Mouse (Mus musculus) heart, embryonic 15.5 days (tissue): ENCODE measurements around the gene 0610010K14Rik. TPM values are rescaled to one million over a fixed set of nuclear protein-coding genes. Genes with fewer than 3 reads are reported as not detected.

ENCODE experiments used
- ATAC-seq: fragments of 200-750 bp; cut with Nextera tagmentation; replicated peaks from 2 replicates; pipeline ENCODE4 v1.8.0; 2017; ENCODE audit warnings: low read depth, moderate TSS enrichment; ENCODE audit not compliant: insufficient number of reproducible peaks, insufficient read depth, low FRiP score
- H3K27ac ChIP-seq: fragments of 300-500 bp; sonication (generic); 2 replicates; pipeline ENCODE4 v1.5.1; 2015; ENCODE audit warnings: mild to moderate bottlenecking, inconsistent platforms
- H3K27me3 ChIP-seq: fragments of 300-500 bp; sonication (generic); 2 replicates; pipeline ENCODE4 v1.6.1; 2015; ENCODE audit warnings: inconsistent platforms
- H3K36me3 ChIP-seq: fragments of 300-500 bp; sonication (generic); 2 replicates; pipeline ENCODE4 v1.6.1; 2015; ENCODE audit warnings: mild to moderate bottlenecking, inconsistent platforms
- H3K4me1 ChIP-seq: fragments of 300-500 bp; sonication (generic); replicated peaks from 2 replicates; pipeline ENCODE4 v1.6.1; 2015; ENCODE audit warnings: inconsistent platforms
- H3K4me2 ChIP-seq: fragments of 300-500 bp; sonication (generic); 2 replicates; pipeline ENCODE4 v1.6.1; 2015; ENCODE audit warnings: inconsistent platforms, mild to moderate bottlenecking, moderate library complexity
- H3K4me3 ChIP-seq: fragments of 300-500 bp; sonication (generic); 2 replicates; pipeline ENCODE4 v1.5.1; 2015; ENCODE audit warnings: mild to moderate bottlenecking, inconsistent platforms
- H3K9ac ChIP-seq: fragments of 300-500 bp; sonication (generic); 2 replicates; pipeline ENCODE4 v1.6.1; 2015; ENCODE audit warnings: mild to moderate bottlenecking, inconsistent platforms
- H3K9me3 ChIP-seq: fragments of 300-500 bp; sonication (generic); replicated peaks from 2 replicates; pipeline ENCODE4 v1.6.1; 2016; ENCODE audit warnings: inconsistent platforms
- WGBS: fragments of 180-500 bp; shearing (Covaris S2); methylation state at CpG from one replicate; pipeline ENCODE4 v1.1.7; 2015; ENCODE audit warnings: mixed read lengths; 5-methylcytosine and 5-hydroxymethylcytosine counted together
- microRNA counts: library from miRNA; unstranded; fragments of <30 nt; microRNA quantifications from one replicate; lab custom pipeline; 2016
- microRNA-seq: library from miRNA; unstranded; fragments of <30 nt; microRNA quantifications from one replicate; pipeline ENCODE4, GENCODE M21; 2016
- polyA plus RNA-seq: library from polyadenylated mRNA; unstranded; fragments of >200 nt; fragmentation: Nextera tagmentation; extraction: Ambion mirVana; gene quantifications from 2 replicates; pipeline ENCODE4 v1.2.1, GENCODE M21; 2015

Gene 0610010K14Rik
- polyA plus RNA-seq, 1 experiment from 2014 or later, result 107 TPM

DNA sequence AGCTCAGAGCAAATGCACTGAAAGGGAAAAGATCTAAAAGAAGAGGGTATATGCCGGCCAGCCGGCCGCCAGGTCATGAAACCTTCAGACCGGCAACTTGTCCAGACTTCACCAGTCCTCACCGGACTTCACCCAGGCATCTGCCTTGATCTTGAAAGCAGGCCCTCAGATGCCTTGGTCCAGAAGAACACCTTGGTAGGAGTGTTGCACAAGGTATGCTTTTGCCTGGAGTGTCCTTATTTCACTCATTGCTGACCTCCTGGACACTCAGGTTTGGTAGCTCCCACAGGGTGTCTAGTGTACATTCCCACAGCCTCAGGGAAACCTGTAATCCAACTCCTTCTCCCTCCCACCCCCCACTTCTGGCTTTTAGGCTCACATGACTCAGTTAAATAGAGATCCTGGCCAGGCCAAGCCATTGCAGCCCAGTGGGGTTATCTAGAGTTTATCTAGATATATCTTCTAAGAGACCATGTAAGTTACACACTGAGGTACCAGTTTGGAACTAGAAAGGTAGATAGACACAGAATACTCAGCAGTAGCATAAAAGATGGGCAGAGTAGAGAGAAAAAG is 37.6 kb downstream of the 0610010K14Rik start:
- H3K4me3 ChIP-seq, result no peak overlapping the region
- 87% methylated on average over 5 of the region's 5 CpGs for WGBS

DNA sequence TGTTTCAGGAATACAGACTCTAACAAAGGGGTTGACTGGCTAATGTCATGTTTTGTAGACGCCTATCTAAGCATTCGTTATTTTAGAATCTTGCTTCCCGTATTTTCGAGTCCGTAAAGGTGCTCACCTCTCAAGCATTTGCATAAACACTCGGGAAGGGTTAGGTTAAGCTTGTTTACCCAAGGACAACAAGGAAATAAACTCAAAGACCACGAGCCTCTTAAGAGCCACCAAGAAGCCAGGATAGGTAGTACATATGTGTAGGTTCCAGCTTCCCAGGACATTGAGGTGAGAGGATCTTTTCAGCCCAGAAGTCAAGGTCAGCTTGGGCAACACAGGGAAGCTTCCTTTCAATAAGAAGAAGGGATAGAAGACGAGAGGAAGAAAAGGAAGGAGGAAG is 38.6 kb downstream of the 0610010K14Rik start:
- no peak for ATAC-seq
- 79% methylated on average over 8 of the region's 8 CpGs for WGBS

More for the DNA sequence above, 37.6 kb downstream of the 0610010K14Rik start:
- peaks cover 2% of the 10 kb centered on the region; the same call in 1 of the 2 replicates for H3K27me3 ChIP-seq
- no peak overlapping the region for H3K27ac ChIP-seq
- H3K9me3 ChIP-seq, result no peaks in the 10 kb centered on the region
- H3K9ac ChIP-seq, result no peak overlapping the region
- ATAC-seq, result no peak
- H3K36me3 ChIP-seq, result no peaks in the 10 kb centered on the region
- no peak overlapping the region for H3K4me2 ChIP-seq
- no peaks in the 10 kb centered on the region for H3K4me1 ChIP-seq

GRCm38 (mm10) chr11:70198332-70198731 is 39.4 kb downstream of the 0610010K14Rik start:
- H3K27me3 ChIP-seq, result peaks cover 2% of the 10 kb centered on the region; the same call in 1 of the 2 replicates
- no peak overlapping the region for H3K9ac ChIP-seq
- H3K4me3 ChIP-seq, result no peak overlapping the region
- H3K4me1 ChIP-seq, result no peaks in the 10 kb centered on the region
- 59% methylated on average over 3 of the region's 3 CpGs for WGBS
- H3K4me2 ChIP-seq, result no peak overlapping the region
- H3K27ac ChIP-seq, result no peak overlapping the region
- no peaks in the 10 kb centered on the region for H3K9me3 ChIP-seq
- no peaks in the 10 kb centered on the region for H3K36me3 ChIP-seq
- no peak for ATAC-seq

More for the DNA sequence above, 38.6 kb downstream of the 0610010K14Rik start:
- no peak overlapping the region for H3K4me3 ChIP-seq
- no peaks in the 10 kb centered on the region for H3K36me3 ChIP-seq
- H3K9me3 ChIP-seq, result no peaks in the 10 kb centered on the region
- no peaks in the 10 kb centered on the region for H3K4me1 ChIP-seq
- H3K27ac ChIP-seq, result no peak overlapping the region
- no peak overlapping the region for H3K9ac ChIP-seq
- peaks cover 2% of the 10 kb centered on the region; the same call in 1 of the 2 replicates for H3K27me3 ChIP-seq
- H3K4me2 ChIP-seq, result no peak overlapping the region

- Histone ChIP-seq H3K27ac (no peak overlapping the region), H3K9me3 (no peaks in the 10 kb centered on the region), H3K36me3 (no peaks in the 10 kb centered on the region), H3K4me2 (no peak overlapping the region), H3K27me3 (no peaks in the 10 kb centered on the region), H3K9ac (no peak overlapping the region), H3K4me3 (no peak overlapping the region), H3K4me1 (no peaks in the 10 kb centered on the region)
- ATAC-seq, result no peak
- WGBS, result 49% methylated on average over 11 of the region's 11 CpGs
These were observed 44.1 kb downstream of the 0610010K14Rik start for GRCm38 (mm10) chr11:70193354-70194285.

DNA sequence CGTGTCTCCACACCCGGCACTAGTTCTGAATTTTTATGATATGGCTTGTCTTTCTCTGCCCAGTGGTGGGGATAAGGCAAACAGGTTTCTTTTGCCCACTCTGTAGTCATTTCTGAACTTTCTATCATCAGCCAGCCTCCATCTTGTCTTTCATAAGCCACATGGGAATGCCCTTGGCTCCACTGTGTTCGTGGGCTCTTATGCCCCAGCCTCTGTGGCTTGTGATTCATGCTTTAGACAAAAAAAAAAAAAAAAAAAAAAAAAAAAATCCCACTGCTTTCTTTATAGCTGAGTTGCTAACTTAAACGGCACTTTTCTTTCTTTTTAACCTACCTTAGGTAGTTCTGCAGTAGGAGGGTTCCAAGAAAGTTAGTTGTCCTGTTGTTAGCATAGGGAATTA is 45.6 kb downstream of the 0610010K14Rik start:
- H3K4me1 ChIP-seq, result no peaks in the 10 kb centered on the region
- WGBS, result 81% methylated on average over 4 of the region's 4 CpGs
- no peak for ATAC-seq

DNA sequence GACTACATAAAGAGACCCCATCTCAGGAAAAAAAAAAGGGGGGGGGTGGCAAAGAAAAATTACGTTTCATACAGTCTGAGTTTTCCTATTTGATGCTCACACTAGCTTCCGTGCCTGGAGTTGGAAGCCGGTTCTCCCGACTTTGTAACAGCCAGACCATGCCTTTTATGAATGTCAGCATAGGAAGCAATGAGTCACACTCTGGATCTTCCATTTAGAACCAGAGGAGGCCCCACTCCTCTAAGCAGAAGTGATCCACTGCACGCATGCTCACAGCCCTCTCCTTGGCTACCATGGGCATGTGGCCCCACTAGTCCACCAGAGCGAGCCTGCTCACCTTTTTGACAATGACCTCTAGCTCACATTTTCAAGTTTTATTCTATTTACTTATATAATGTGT is 46.5 kb downstream of the 0610010K14Rik start:
- Histone ChIP-seq H3K27ac (no peak overlapping the region), H3K4me1 (no peaks in the 10 kb centered on the region), H3K4me3 (no peak overlapping the region), H3K4me2 (no peak overlapping the region), H3K36me3 (no peaks in the 10 kb centered on the region), H3K9me3 (no peaks in the 10 kb centered on the region), H3K27me3 (no peaks in the 10 kb centered on the region), H3K9ac (no peak overlapping the region)
- no peak for ATAC-seq
- 72% methylated on average over 6 of the region's 6 CpGs for WGBS

More for the DNA sequence above, 45.6 kb downstream of the 0610010K14Rik start:
- Histone ChIP-seq H3K9me3 (no peaks in the 10 kb centered on the region), H3K4me2 (no peak overlapping the region), H3K27ac (no peak overlapping the region), H3K36me3 (no peaks in the 10 kb centered on the region), H3K9ac (no peak overlapping the region), H3K27me3 (no peaks in the 10 kb centered on the region), H3K4me3 (no peak overlapping the region)

GRCm38 (mm10) chr11:70189319-70190134 is 48.2 kb downstream of the 0610010K14Rik start:
- WGBS, result 84% methylated on average over 28 of the region's 28 CpGs

More at GRCm38 (mm10) chr11:70189319-70190134, 48.2 kb downstream of the 0610010K14Rik start:
- Histone ChIP-seq H3K4me3 (no peak overlapping the region), H3K36me3 (no peaks in the 10 kb centered on the region), H3K27me3 (no peaks in the 10 kb centered on the region), H3K9me3 (no peaks in the 10 kb centered on the region), H3K27ac (no peak overlapping the region), H3K9ac (no peak overlapping the region), H3K4me1 (no peaks in the 10 kb centered on the region), H3K4me2 (no peak overlapping the region)
- no peak for ATAC-seq

MicroRNA genes within 50 kb of the gene (microRNA counts, 519-probe panel; counts per million panel counts)
- not detected for microRNA mmu-miR-195 (lab: Ali Mortazavi, UCI)
- microRNA mmu-miR-497 (lab: Ali Mortazavi, UCI), result 2,422 counts per million, percentile 47 among the panel's probes with 10 or more counts

Small RNA genes within 50 kb of the gene (microRNA-seq; reads per million reads assigned to microRNA genes)
- 432 reads per million, percentile 71 among the genes with 10 or more reads in this experiment for gene Mir195a
- not detected for gene Mir497
- gene Mir497b, result not detected

Other genes with a start within 250 kb of the 0610010K14Rik start
- 402 and 455 TPM in 2 replicates for gene Gabarap, start 246.8 kb downstream of the 0610010K14Rik start, polyA plus RNA-seq
- gene Phf23, start 242.1 kb downstream of the 0610010K14Rik start, polyA plus RNA-seq, result 38.4 and 42.4 TPM in 2 replicates
- gene Dvl2, start 237.3 kb downstream of the 0610010K14Rik start, polyA plus RNA-seq, result 17.4 and 24.8 TPM in 2 replicates
- 200 and 235 TPM in 2 replicates for gene Acadvl, start 222.5 kb downstream of the 0610010K14Rik start, polyA plus RNA-seq
- 4.8 and 5.1 TPM in 2 replicates for gene Dlg4, start 221.0 kb downstream of the 0610010K14Rik start, polyA plus RNA-seq
- 0.29 TPM in 1 of 2 replicates, not detected in the other for gene Asgr1, start 183.8 kb downstream of the 0610010K14Rik start, polyA plus RNA-seq
- 0.22 TPM in 1 of 2 replicates, not detected in the other for gene Asgr2, start 145.3 kb downstream of the 0610010K14Rik start, polyA plus RNA-seq
- 0.40 and 0.82 TPM in 2 replicates for gene Mgl2, start 107.6 kb downstream of the 0610010K14Rik start, polyA plus RNA-seq
- 0.40 and 0.67 TPM in 2 replicates for gene Clec10a, start 81.7 kb downstream of the 0610010K14Rik start, polyA plus RNA-seq
- gene Slc16a11, start 25.2 kb downstream of the 0610010K14Rik start, polyA plus RNA-seq, result 0.54 and 0.65 TPM in 2 replicates
- 4.5 and 5.2 TPM in 2 replicates for gene Slc16a13, start 16.9 kb downstream of the 0610010K14Rik start, polyA plus RNA-seq
- gene Bcl6b, start 8.1 kb downstream of the 0610010K14Rik start, polyA plus RNA-seq, result 18.1 and 19.8 TPM in 2 replicates
- gene Gm21988, start 1.9 kb upstream of the 0610010K14Rik start, polyA plus RNA-seq, result 7.3 and 10.3 TPM in 2 replicates
- 198 and 215 TPM in 2 replicates for gene Rnasek, start 1.9 kb upstream of the 0610010K14Rik start, polyA plus RNA-seq
- gene Alox12, start 17.4 kb upstream of the 0610010K14Rik start, polyA plus RNA-seq, result 4.1 TPM in 2 replicates
- 0.45 and 2.8 TPM in 2 replicates for gene Alox12e, start 84.7 kb upstream of the 0610010K14Rik start, polyA plus RNA-seq
- gene Alox15, start 114.1 kb upstream of the 0610010K14Rik start, polyA plus RNA-seq, result 0.23 and 0.58 TPM in 2 replicates
- 17.6 and 24.3 TPM in 2 replicates for gene Pelp1, start 172.1 kb upstream of the 0610010K14Rik start, polyA plus RNA-seq
- 11.4 and 14.7 TPM in 2 replicates for gene Arrb2, start 194.7 kb upstream of the 0610010K14Rik start, polyA plus RNA-seq
- gene Med11, start 214.0 kb upstream of the 0610010K14Rik start, polyA plus RNA-seq, result 19.5 and 24.2 TPM in 2 replicates
- gene Zmynd15, start 221.5 kb upstream of the 0610010K14Rik start, polyA plus RNA-seq, result 1.5 and 1.8 TPM in 2 replicates
- 9.0 and 10.2 TPM in 2 replicates for gene Cxcl16, start 222.1 kb upstream of the 0610010K14Rik start, polyA plus RNA-seq